Mouse (Mus musculus) stomach, postnatal 0 days (tissue): ENCODE data around the gene Ptcd2.

Experiments
- CTCF ChIP-seq: IDR thresholded peaks from 2 replicates; pipeline ENCODE4 v1.5.1; 2016; ENCODE audit warnings: antibody characterized with exemption, low read depth, mild to moderate bottlenecking, moderate library complexity
- EP300 ChIP-seq: optimal IDR thresholded peaks from 2 replicates; pipeline ENCODE3; 2016; ENCODE audit warnings: antibody characterized with exemption

GRCm38 (mm10) chr13:99307930-99308359, 36.6 kb downstream of the Ptcd2 start:
- TF ChIP-seq EP300: no peak
- no peak for TF ChIP-seq CTCF
